Mouse (Mus musculus) retina, postnatal 1 day (tissue): Measurements from ENCODE around the gene Palld.

ENCODE experiments used
- DNase-seq: peaks from one replicate; pipeline ENCODE4 v3.0.0-alpha.2; 2012

Gene Palld

GRCm38 (mm10) chr8:61623485-61624417 lies 278.7 kb downstream of the Palld start:
- peak; percentile 24 for DNase-seq

GRCm38 (mm10) chr8:61621300-61621699 lies 281.2 kb downstream of the Palld start:
- no peak for DNase-seq

- DNase-seq = no peak
These were observed 284.8 kb downstream of the Palld start for GRCm38 (mm10) chr8:61617651-61618050.

- DNase-seq = no peak
These were observed 285.4 kb downstream of the Palld start for GRCm38 (mm10) chr8:61617049-61617448.

GRCm38 (mm10) chr8:61615711-61616697 lies 286.5 kb downstream of the Palld start:
- no peak for DNase-seq

GRCm38 (mm10) chr8:61611741-61612140 lies 290.7 kb downstream of the Palld start:
- no peak for DNase-seq

GRCm38 (mm10) chr8:61611077-61611476 lies 291.4 kb downstream of the Palld start:
- DNase-seq = no peak

- no peak for DNase-seq
These were observed 291.9 kb downstream of the Palld start for GRCm38 (mm10) chr8:61610546-61610945.

GRCm38 (mm10) chr8:61607463-61607813 lies 295.1 kb downstream of the Palld start:
- no peak for DNase-seq

- peak; percentile 77 for DNase-seq
These were observed 295.6 kb downstream of the Palld start for GRCm38 (mm10) chr8:61606795-61607462.

GRCm38 (mm10) chr8:61604871-61605270 lies 297.6 kb downstream of the Palld start:
- DNase-seq = no peak

GRCm38 (mm10) chr8:61596889-61597288 lies 305.6 kb downstream of the Palld start:
- no peak for DNase-seq

- no peak for DNase-seq
These were observed 311.0 kb downstream of the Palld start for GRCm38 (mm10) chr8:61591446-61591845.

GRCm38 (mm10) chr8:61590551-61591431 lies 311.7 kb downstream of the Palld start:
- DNase-seq = peak; percentile 87

GRCm38 (mm10) chr8:61589972-61590391 lies 312.5 kb downstream of the Palld start:
- peak; percentile 64 for DNase-seq

GRCm38 (mm10) chr8:61588336-61588735 lies 314.2 kb downstream of the Palld start:
- DNase-seq = no peak

- no peak for DNase-seq
These were observed 314.8 kb downstream of the Palld start for GRCm38 (mm10) chr8:61587731-61588130.

- DNase-seq = no peak
These were observed 316.0 kb downstream of the Palld start for GRCm38 (mm10) chr8:61586529-61586928.

GRCm38 (mm10) chr8:61585746-61586145 lies 316.7 kb downstream of the Palld start:
- DNase-seq = no peak

GRCm38 (mm10) chr8:61584714-61585383 lies 317.6 kb downstream of the Palld start:
- no peak for DNase-seq

GRCm38 (mm10) chr8:61582547-61582946 lies 319.9 kb downstream of the Palld start:
- no peak for DNase-seq
